Mouse (Mus musculus) induced T-regulatory cell, adult 2 months (primary cell): ENCODE measurements around the gene Rbm4.

Source experiments
- DNase-seq: peaks from one replicate; pipeline ENCODE4 v3.0.0-alpha.2; 2012; ENCODE audit warnings: low read depth

Rbm4 gene

DNA sequence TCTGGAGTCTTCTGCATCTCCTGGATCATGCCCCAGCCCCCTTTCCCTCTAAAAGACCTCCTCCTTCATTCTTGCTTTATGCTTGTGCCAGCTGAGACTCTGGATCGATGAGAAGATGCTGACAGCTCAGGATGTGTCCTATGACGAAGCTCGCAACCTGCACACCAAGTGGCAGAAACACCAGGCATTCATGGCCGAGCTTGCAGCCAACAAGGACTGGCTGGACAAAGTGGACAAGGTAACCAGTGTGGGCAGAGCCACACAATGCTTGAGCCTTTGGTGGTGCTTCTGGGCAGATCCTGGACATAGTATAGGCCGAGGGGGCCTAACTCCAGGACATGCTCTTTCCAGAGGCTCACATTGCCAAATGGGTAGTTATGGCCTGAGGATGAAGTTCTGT, 53.9 kb downstream of the Rbm4 start:
- no peak for DNase-seq

DNA sequence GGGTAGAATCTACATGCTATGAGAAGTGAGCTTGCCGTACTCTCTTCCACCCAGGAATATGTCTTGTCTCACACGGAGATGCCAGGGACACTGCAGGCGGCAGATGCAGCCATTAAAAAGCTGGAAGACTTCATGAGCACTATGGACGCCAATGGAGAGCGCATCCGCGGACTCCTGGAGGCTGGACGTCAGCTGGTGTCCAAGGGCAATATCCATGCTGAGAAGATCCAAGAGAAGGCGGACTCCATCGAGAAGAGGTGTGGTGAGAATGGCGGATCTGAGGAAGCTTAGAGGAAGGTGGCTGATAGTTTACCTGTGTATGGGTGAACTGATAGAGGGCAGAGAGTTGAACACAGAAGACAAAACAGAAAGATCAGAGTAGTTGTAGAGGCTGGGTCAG, 54.6 kb downstream of the Rbm4 start:
- no peak for DNase-seq

DNA sequence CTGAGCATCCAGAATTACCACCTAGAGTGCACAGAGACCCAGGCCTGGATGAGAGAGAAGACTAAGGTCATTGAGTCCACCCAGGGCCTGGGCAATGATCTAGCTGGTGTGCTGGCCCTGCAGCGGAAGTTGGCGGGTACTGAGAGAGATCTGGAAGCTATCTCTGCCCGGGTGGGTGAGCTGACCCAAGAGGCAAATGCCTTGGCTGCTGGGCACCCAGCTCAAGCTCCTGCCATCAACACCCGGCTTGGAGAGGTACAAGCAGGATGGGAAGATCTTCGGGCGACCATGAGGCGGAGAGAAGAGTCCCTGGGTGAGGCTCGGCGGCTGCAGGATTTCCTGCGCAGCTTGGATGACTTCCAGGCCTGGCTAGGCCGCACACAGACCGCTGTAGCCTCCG, 55.8 kb downstream of the Rbm4 start:
- no peak for DNase-seq
